Mouse (Mus musculus) kidney, adult 18-20 months (tissue): Measurements from ENCODE around the gene Hykk.

Experiments used
- DNase-seq: peaks from one replicate; pipeline ENCODE4 v3.0.0; 2021

Gene Hykk

GRCm38 (mm10) chr9:54981291-54982191 lies 64.5 kb downstream of the Hykk start:
- DNase-seq = no peak

GRCm38 (mm10) chr9:54982401-54982800 lies 65.3 kb downstream of the Hykk start:
- DNase-seq = no peak

GRCm38 (mm10) chr9:54990362-54990761 lies 73.3 kb downstream of the Hykk start:
- no peak for DNase-seq

- DNase-seq = no peak
Measured at GRCm38 (mm10) chr9:54994381-54994780, 77.3 kb downstream of the Hykk start.

GRCm38 (mm10) chr9:54995645-54996044 lies 78.6 kb downstream of the Hykk start:
- DNase-seq = no peak
